Mouse (Mus musculus): ENCODE results near the gene Olfr435. TPM values are rescaled to one million over a fixed set of nuclear protein-coding genes. Genes with fewer than 3 reads are reported as not detected.

The Olfr435 gene
- polyA plus RNA-seq (2014; fragmentation: Nextera tagmentation; extraction: Ambion mirVana), result not detected in 2 replicates

- no peak for DNase-seq (ENCODE audit: low spot score)
- Histone ChIP-seq H3K36me3 (replicated peaks; ENCODE audit: control insufficient read depth, insufficient read depth) (no peaks in the 10 kb centered on the region), H3K9ac (no peak within 1 kb of the TSS), H3K27ac (no peak within 1 kb of the TSS), H3K4me3 (replicated peaks; ENCODE audit: low read length) (no peak within 1 kb of the TSS), H3K9me3 (ENCODE audit: control insufficient read depth, low read length) (no peaks in the 10 kb centered on the region), H3K4me1 (replicated peaks; ENCODE audit: control insufficient read depth, insufficient read depth, low read length) (no peaks in the 10 kb centered on the region), H3K4me2 (replicated peaks) (no peak within 1 kb of the TSS), H3K27me3 (ENCODE audit: control insufficient read depth, insufficient read depth, low read length) (no peaks in the 10 kb centered on the region)
- ATAC-seq (ENCODE audit: low FRiP score), result no peak
These were observed at the start of gene Olfr435 for GRCm38 (mm10) chr6:43196781-43197180. Olfr435 (plus strand) TSS chr6:43197146.

DNA sequence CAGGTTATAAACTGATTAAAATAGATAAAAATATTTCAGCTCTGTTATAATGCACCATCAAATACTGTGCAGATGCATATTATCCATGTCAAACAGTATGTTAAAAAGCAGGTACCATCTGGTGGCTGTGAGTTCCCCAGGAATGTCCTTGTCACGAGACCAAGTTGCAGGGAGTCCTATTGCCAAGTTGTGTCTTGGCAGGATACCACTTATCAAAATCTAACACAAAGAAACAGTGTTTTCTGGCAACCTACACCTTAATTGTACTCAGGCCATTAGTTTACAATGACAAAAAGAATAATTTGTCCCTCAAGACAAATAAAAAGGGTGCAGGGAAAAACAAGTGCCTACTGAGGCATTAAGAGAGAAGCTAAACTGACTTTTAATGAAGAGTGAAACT, 37.4 kb upstream of the Olfr435 start:
- H3K4me1 ChIP-seq (replicated peaks; ENCODE audit: control insufficient read depth, insufficient read depth, low read length), result no peaks in the 10 kb centered on the region
- no peak for DNase-seq (ENCODE audit: low spot score)
- WGBS, result 62% methylated on average over 1 of the region's 1 CpGs

DNA sequence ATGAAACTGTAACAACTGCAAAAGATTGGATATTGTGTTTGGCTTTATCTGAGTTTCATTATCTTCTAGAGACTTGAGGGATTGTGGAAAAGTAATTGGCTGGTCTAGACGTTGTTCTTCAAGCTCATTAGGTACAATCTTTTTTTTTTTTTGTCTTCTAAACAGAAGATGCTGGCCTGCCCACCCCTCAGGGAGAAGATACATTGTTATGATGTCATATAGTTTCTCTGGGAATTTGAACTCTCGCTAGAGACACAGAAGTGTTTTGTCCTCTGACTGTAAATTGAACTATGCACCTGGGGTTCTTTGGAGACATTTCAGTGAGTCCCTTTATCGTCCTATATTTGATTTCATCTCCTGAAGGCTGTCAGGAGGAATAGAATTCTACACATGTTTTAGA, 34.0 kb upstream of the Olfr435 start, which contains the start of gene Olfr437:
Gene Olfr437 (plus strand): TSS at position 301 of the 400 bp plus-strand sequence.
- H3K4me3 ChIP-seq (replicated peaks; ENCODE audit: low read length), result no peak within 1 kb of the TSS
- no peak for DNase-seq (ENCODE audit: low spot score)
- no peaks in the 10 kb centered on the region for H3K9me3 ChIP-seq (ENCODE audit: control insufficient read depth, low read length)
- no peaks in the 10 kb centered on the region for H3K4me1 ChIP-seq (replicated peaks; ENCODE audit: control insufficient read depth, insufficient read depth, low read length)
- no peaks in the 10 kb centered on the region for H3K36me3 ChIP-seq (replicated peaks; ENCODE audit: control insufficient read depth, insufficient read depth)
- ATAC-seq (ENCODE audit: low FRiP score), result no peak
- H3K9ac ChIP-seq, result no peak within 1 kb of the TSS
- H3K27ac ChIP-seq, result no peak within 1 kb of the TSS
- no peaks in the 10 kb centered on the region for H3K27me3 ChIP-seq (ENCODE audit: control insufficient read depth, insufficient read depth, low read length)
- WGBS, result 69% methylated on average over 3 of the region's 3 CpGs
- H3K4me2 ChIP-seq (replicated peaks), result no peak within 1 kb of the TSS

More for the DNA sequence above, 37.4 kb upstream of the Olfr435 start:
- Histone ChIP-seq H3K4me3 (replicated peaks; ENCODE audit: low read length) (no peak overlapping the region), H3K27ac (no peak overlapping the region), H3K9me3 (ENCODE audit: control insufficient read depth, low read length) (no peaks in the 10 kb centered on the region), H3K4me2 (replicated peaks) (no peak overlapping the region), H3K36me3 (replicated peaks; ENCODE audit: control insufficient read depth, insufficient read depth) (no peaks in the 10 kb centered on the region), H3K27me3 (ENCODE audit: control insufficient read depth, insufficient read depth, low read length) (no peaks in the 10 kb centered on the region), H3K9ac (no peak overlapping the region)
- ATAC-seq (ENCODE audit: low FRiP score), result no peak

DNA sequence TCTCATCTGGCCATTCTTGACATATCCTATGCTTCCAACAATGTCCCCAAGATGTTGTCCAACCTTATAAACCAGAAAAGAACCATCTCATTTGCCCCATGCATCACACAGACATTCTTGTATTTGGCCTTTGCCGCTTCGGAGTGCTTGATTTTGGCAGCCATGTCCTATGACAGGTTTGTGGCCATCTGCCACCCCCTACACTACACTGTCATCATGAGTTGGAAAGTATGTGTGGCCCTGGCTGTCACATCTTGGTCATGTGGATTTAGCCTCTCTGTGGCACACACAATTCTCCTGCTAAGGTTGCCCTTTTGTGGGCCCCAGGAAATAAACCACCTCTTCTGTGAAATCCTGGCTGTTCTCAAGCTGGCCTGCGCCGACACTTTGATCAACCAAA, 29.7 kb upstream of the Olfr435 start:
- no peak for ATAC-seq (ENCODE audit: low FRiP score)
- no peak overlapping the region for H3K9ac ChIP-seq
- H3K4me3 ChIP-seq (replicated peaks; ENCODE audit: low read length), result no peak overlapping the region
- H3K27ac ChIP-seq, result no peak overlapping the region
- no peak for DNase-seq (ENCODE audit: low spot score)
- H3K4me2 ChIP-seq (replicated peaks), result no peak overlapping the region
- no peaks in the 10 kb centered on the region for H3K27me3 ChIP-seq (ENCODE audit: control insufficient read depth, insufficient read depth, low read length)
- H3K4me1 ChIP-seq (replicated peaks; ENCODE audit: control insufficient read depth, insufficient read depth, low read length), result no peaks in the 10 kb centered on the region
- H3K36me3 ChIP-seq (replicated peaks; ENCODE audit: control insufficient read depth, insufficient read depth), result no peaks in the 10 kb centered on the region
- 95% methylated on average over 4 of the region's 4 CpGs for WGBS
- no peaks in the 10 kb centered on the region for H3K9me3 ChIP-seq (ENCODE audit: control insufficient read depth, low read length)

- Histone ChIP-seq H3K4me1 (replicated peaks; ENCODE audit: control insufficient read depth, insufficient read depth, low read length) (no peaks in the 10 kb centered on the region), H3K4me3 (replicated peaks; ENCODE audit: low read length) (no peak within 1 kb of the TSS), H3K9ac (no peak within 1 kb of the TSS), H3K27me3 (ENCODE audit: control insufficient read depth, insufficient read depth, low read length) (no peaks in the 10 kb centered on the region), H3K36me3 (replicated peaks; ENCODE audit: control insufficient read depth, insufficient read depth) (no peaks in the 10 kb centered on the region), H3K27ac (no peak within 1 kb of the TSS), H3K4me2 (replicated peaks) (no peak within 1 kb of the TSS), H3K9me3 (ENCODE audit: control insufficient read depth, low read length) (no peaks in the 10 kb centered on the region)
- DNase-seq (ENCODE audit: low spot score) (no peak), ATAC-seq (ENCODE audit: low FRiP score) (no peak)
- 81% methylated on average over 4 of the region's 4 CpGs for WGBS
These were observed 25.1 kb upstream of the Olfr435 start, which contains the start of gene Olfr13 for GRCm38 (mm10) chr6:43171840-43172239. Olfr13 (plus strand) TSS chr6:43172140.

- DNase-seq (ENCODE audit: low spot score) (no peak), ATAC-seq (ENCODE audit: low FRiP score) (no peak)
- Histone ChIP-seq H3K4me3 (replicated peaks; ENCODE audit: low read length) (no peak overlapping the region), H3K9ac (no peak overlapping the region), H3K27ac (no peak overlapping the region), H3K27me3 (ENCODE audit: control insufficient read depth, insufficient read depth, low read length) (no peaks in the 10 kb centered on the region), H3K9me3 (ENCODE audit: control insufficient read depth, low read length) (no peaks in the 10 kb centered on the region), H3K4me2 (replicated peaks) (no peak overlapping the region), H3K4me1 (replicated peaks; ENCODE audit: control insufficient read depth, insufficient read depth, low read length) (0 out of 2 replicates have a peak, but pooled peaks cover 7% of the 10 kb centered on the region), H3K36me3 (replicated peaks; ENCODE audit: control insufficient read depth, insufficient read depth) (no peaks in the 10 kb centered on the region)
- WGBS, result 80% methylated on average over 1 of the region's 1 CpGs
These were observed 18.8 kb upstream of the Olfr435 start for GRCm38 (mm10) chr6:43178129-43178528.

- H3K4me3 ChIP-seq (replicated peaks; ENCODE audit: low read length), result no peak overlapping the region
- H3K27ac ChIP-seq, result 0 out of 2 replicates have a peak overlapping the region, but pooled peaks have one; percentile 5
- DNase-seq (ENCODE audit: low spot score) (no peak), ATAC-seq (ENCODE audit: low FRiP score) (peak; percentile 70; the same call in 1 of the 2 replicates)
- no peak overlapping the region for H3K4me2 ChIP-seq (replicated peaks)
- 52% methylated on average over 6 of the region's 6 CpGs for WGBS
- H3K9ac ChIP-seq, result no peak overlapping the region
- 0 out of 2 replicates have a peak, but pooled peaks cover 7% of the 10 kb centered on the region for H3K4me1 ChIP-seq (replicated peaks; ENCODE audit: control insufficient read depth, insufficient read depth, low read length)
- H3K9me3 ChIP-seq (ENCODE audit: control insufficient read depth, low read length), result no peaks in the 10 kb centered on the region
- no peaks in the 10 kb centered on the region for H3K27me3 ChIP-seq (ENCODE audit: control insufficient read depth, insufficient read depth, low read length)
- H3K36me3 ChIP-seq (replicated peaks; ENCODE audit: control insufficient read depth, insufficient read depth), result no peaks in the 10 kb centered on the region
These were observed 18.1 kb upstream of the Olfr435 start for GRCm38 (mm10) chr6:43178584-43179501.

GRCm38 (mm10) chr6:43190986-43191385, 6.0 kb upstream of the Olfr435 start:
- H3K4me3 ChIP-seq (replicated peaks; ENCODE audit: low read length), result no peak overlapping the region
- no peak overlapping the region for H3K4me2 ChIP-seq (replicated peaks)
- no peak overlapping the region for H3K9ac ChIP-seq
- H3K4me1 ChIP-seq (replicated peaks; ENCODE audit: control insufficient read depth, insufficient read depth, low read length), result no peaks in the 10 kb centered on the region
- no peaks in the 10 kb centered on the region for H3K27me3 ChIP-seq (ENCODE audit: control insufficient read depth, insufficient read depth, low read length)
- DNase-seq (ENCODE audit: low spot score) (no peak), ATAC-seq (ENCODE audit: low FRiP score) (no peak)
- H3K36me3 ChIP-seq (replicated peaks; ENCODE audit: control insufficient read depth, insufficient read depth), result no peaks in the 10 kb centered on the region
- H3K27ac ChIP-seq, result no peak overlapping the region
- no peaks in the 10 kb centered on the region for H3K9me3 ChIP-seq (ENCODE audit: control insufficient read depth, low read length)
- 87% methylated on average over 3 of the region's 3 CpGs for WGBS

GRCm38 (mm10) chr6:43198094-43198493, 1.1 kb downstream of the Olfr435 start:
- Histone ChIP-seq H3K9me3 (ENCODE audit: control insufficient read depth, low read length) (no peaks in the 10 kb centered on the region), H3K4me2 (replicated peaks) (no peak overlapping the region), H3K4me3 (replicated peaks; ENCODE audit: low read length) (no peak overlapping the region), H3K36me3 (replicated peaks; ENCODE audit: control insufficient read depth, insufficient read depth) (no peaks in the 10 kb centered on the region), H3K27ac (no peak overlapping the region), H3K27me3 (ENCODE audit: control insufficient read depth, insufficient read depth, low read length) (no peaks in the 10 kb centered on the region), H3K9ac (no peak overlapping the region), H3K4me1 (replicated peaks; ENCODE audit: control insufficient read depth, insufficient read depth, low read length) (no peaks in the 10 kb centered on the region)
- ATAC-seq (ENCODE audit: low FRiP score) (no peak), DNase-seq (ENCODE audit: low spot score) (no peak)
- WGBS, result 83% methylated on average over 3 of the region's 3 CpGs
